Mouse (Mus musculus): ENCODE data around the gene Crb1.
"Not testable (repeated sequence)": the region's sequence is repeated elsewhere in the genome, so short reads cannot be mapped to it uniquely, and the experiment has no call there.

Gene Crb1

GRCm38 (mm10) chr1:139328811-139329210 is 48.1 kb downstream of the Crb1 start:
- no peak for DNase-seq (ENCODE audit: low spot score)

DNA sequence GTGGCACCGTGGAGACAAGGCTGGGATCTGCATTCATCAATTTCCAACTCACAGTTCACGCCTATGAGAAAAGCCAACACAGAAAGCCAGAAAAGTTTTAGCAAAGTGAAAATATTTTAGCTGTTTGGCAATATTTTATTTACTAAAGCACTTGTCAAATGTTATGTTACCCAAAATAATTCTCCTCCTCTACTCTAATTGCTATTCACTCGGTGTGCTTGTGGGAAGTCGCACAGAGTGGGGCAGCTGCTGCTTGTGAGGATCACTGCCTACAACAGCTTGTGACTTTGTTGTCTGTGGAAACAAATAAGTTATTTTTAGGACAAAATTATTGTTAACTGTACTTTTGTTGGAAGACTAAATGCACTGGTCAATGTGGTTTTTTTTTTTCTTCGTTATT is 48.6 kb downstream of the Crb1 start:
- DNase-seq (ENCODE audit: low spot score), result no peak

- no peak for DNase-seq (ENCODE audit: low spot score)
These were observed 51.5 kb downstream of the Crb1 start for GRCm38 (mm10) chr1:139325378-139325777.

GRCm38 (mm10) chr1:139319798-139320197 is 57.1 kb downstream of the Crb1 start:
- no peak for DNase-seq (ENCODE audit: low spot score)

- DNase-seq (ENCODE audit: low spot score), result no peak
These were observed 62.5 kb downstream of the Crb1 start for GRCm38 (mm10) chr1:139314297-139314874.

DNA sequence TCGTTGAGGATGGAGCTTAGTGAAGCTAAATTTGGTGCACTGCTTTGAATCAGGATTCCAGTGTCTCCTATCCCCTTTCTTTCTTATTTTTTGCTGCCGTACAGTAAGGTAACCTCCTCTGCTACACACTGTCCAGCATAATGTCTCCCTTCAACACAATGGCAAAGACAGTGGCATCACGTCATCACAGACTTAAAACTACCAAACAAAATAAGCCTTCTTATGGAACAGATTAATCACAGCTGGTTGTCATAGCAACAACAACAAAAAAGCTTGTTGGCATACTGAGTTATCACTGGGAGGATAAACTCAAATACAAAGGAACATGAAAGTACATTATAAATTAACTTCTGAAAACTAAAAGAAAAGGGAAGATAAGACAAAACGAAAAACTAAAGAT is 68.0 kb downstream of the Crb1 start:
- no peak for DNase-seq (ENCODE audit: low spot score)

DNA sequence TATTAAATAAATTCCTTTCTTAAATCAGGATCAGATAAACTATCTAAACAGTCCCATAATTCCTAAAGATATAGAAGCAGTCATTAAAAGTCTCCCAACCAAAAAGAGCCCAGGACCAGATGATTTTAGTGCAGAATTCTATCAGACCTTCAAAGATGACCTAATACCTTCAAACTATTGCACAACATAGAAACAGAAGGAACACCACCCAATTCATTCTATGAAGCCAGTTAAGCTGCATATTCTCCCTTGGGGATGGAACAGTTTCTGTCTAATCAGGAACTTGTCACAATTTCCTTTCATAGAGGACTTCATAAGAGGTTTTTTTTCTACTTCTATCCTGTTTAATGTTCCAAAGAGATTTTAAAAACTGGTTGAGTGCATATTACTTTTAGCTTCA is 74.4 kb downstream of the Crb1 start:
- not testable (repeated sequence) for DNase-seq (ENCODE audit: low spot score)

GRCm38 (mm10) chr1:139301830-139302229 is 75.1 kb downstream of the Crb1 start:
- DNase-seq (ENCODE audit: low spot score), result no peak

DNA sequence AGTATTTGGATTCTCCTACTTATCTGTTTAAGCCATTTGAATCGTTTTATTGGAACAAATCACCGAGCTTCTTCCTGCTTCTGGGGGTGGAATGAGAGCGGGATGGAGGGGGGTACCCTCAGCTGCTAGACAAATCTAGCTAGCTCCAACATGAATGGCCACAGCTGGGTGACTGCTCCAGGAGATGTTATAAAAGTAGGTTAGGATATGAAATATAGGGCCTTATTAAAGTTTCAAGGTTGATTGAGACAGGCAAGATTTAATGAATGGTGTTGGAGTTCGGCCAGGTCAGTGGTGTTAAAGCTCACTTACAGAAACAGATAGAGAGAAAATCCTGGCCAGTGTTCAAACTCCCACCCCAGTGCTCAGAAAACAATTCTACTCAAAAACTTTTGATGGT is 84.9 kb downstream of the Crb1 start:
- no peak for DNase-seq (ENCODE audit: low spot score)

DNA sequence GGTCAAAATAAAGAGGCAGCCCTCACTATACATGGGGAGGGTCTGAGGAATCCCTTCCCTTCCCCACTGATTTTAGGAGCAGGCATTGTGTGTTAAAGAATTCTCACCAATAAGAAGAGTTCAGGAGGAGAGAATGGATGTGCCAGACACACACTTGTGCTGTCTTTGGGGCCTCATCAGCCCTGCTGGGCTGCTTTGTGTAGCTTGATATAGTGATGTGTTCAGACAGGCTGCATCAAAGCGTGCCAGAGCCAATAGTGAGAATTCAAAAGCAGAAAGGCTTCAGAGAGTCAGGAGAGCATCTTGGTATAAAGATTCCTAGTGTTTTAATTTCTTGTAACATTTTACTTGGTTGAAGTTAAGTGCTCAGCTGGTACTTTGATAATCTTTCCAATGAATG is 85.3 kb downstream of the Crb1 start:
- DNase-seq (ENCODE audit: low spot score), result no peak

DNA sequence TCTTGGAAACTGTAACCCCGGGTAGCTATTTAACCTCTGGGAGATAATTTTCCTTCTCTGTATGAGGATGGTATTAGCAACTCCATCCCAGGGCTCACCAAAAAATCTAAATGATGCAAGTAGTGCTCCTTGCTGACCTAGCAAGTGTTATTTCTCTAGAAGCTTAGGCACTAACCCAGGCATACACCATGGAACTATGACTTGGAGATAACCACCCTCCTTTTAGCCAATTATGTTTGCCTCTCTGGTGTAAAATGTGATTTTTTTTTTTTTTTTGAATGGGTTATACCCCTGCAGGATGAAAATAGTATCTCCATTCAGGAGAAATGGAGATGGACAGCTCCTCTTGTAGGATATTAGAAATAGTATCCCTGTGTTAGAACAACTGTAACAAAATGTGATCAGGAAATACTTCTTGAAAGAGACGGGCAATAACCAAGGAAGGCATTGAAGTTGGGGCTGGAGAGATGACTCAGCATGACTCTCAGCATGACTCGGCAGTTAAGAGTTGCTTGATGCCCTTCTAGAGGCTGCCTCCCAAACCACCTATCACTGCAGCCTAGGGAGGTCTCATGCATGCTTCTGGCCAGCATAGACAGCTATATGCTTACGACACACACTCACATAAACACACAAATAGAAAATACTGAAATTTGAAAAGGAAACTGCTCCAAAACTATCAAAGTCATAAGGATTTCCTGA is 100.1 kb downstream of the Crb1 start:
- DNase-seq (ENCODE audit: low spot score), result no peak

GRCm38 (mm10) chr1:139267844-139268243 is 109.1 kb downstream of the Crb1 start:
- DNase-seq (ENCODE audit: low spot score), result peak; percentile 48

DNA sequence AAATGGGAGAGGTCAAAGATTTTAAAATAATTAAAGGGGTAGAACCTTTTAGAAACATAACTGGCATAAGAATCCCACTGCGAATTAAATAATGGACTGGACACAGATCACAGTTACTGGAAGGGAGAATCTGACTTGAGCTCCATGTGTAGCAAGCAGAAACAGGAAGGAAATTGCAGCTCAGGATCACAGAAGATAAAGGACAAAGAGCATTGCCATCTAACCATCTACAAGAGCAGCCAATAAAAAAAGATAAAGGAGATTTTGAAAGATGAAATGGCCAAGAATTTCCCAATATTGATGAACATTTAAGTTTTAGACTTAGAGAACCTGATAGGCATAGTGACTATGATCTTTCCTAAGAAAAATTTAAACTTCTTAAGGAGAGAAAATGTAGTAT is 112.7 kb downstream of the Crb1 start:
- DNase-seq (ENCODE audit: low spot score), result no peak

GRCm38 (mm10) chr1:139263158-139263557 is 113.7 kb downstream of the Crb1 start:
- DNase-seq (ENCODE audit: low spot score), result no peak

DNA sequence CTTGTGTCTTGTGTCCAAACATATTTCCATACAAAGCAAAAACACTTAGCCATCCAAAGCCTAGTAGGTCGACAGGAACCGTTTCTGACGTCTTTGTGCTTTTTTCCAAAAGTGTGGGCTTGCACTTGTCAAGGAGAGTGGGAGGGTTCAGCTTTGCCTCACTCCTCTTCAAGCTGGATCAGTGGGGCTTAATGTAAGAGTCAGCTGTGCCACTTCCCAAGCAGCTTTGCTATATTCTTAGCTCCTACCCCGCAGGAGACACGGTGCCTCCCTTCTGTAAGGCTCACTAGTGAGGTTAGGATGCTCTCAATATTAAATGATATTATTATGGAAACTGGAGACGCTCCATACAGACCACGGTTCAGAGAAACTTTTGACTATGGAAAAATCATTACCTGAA is 121.3 kb downstream of the Crb1 start:
- DNase-seq (ENCODE audit: low spot score), result no peak

DNA sequence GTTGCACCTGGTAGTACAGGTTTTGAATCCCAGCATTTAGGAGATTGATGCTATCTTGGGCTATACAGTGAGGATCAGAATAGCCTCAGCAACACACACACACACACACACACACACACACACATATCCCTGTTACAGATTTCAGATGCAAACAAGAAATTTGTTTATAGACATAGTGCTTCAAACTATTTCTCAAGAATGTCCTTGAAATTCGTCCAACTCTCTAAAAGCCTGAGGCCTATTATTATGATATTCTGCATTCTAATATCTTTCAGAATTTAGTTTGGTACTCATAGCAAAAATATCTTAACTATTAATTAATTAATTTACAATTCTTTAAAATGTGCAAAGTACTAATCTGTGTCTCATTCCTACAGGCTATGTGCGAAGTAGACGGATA is 124.9 kb downstream of the Crb1 start:
- no peak for DNase-seq (ENCODE audit: low spot score)

- no peak for DNase-seq (ENCODE audit: low spot score)
These were observed 127.7 kb downstream of the Crb1 start for GRCm38 (mm10) chr1:139249159-139249558.

DNA sequence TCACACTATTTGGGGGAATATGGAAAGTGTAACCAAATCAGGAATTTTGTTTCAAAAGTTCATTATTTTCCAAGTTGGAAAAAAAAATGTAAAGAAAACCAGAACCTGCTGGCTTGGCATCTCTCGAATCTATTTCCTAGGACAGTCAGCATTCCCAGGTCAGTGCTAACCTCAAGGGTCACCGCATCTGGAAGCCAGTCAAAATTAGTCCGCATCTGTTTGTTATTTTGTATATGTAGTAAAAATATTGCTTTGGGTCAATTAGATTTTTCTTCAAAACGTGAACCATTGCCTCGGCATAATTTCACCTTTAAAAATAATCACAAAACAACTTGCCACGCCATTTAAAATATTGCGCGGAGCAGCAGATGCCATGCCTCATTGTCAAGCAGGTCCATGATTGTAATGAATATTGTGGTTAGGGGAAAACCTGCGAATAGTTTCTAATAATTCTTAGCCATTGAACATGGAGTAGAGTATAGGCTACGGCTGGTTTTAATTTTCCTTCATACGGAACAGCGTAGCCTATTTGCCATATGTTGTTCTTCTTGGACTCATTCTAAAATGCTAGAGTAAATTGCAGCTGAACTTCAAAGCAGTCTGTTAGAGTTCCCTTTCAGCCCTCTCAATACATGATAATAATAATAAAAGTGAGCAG is 130.0 kb downstream of the Crb1 start:
- no peak for DNase-seq (ENCODE audit: low spot score)

- DNase-seq (ENCODE audit: low spot score), result no peak
These were observed 140.1 kb downstream of the Crb1 start for GRCm38 (mm10) chr1:139236794-139237193.

- DNase-seq (ENCODE audit: low spot score), result no peak
These were observed 142.0 kb downstream of the Crb1 start for GRCm38 (mm10) chr1:139234611-139235568.

DNA sequence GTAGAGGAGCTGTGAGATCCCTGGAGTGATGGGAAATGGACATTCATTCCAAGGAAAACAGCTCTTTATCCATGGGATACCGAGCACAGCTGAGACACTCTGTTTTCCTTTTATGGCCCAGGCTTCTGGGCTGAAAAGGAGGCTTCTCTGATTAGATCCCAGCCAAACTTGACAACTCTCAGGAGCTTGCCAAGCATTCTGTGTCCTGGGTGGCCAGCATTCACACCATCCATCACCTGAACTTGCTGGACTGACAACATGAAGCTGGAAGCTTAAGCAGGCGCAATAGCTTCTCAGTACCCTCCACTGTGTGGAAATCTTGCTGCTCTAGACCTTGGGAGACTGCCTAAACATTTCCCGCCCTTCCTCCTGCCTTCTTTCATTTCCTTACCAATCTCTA is 144.3 kb downstream of the Crb1 start:
- DNase-seq (ENCODE audit: low spot score), result no peak

DNA sequence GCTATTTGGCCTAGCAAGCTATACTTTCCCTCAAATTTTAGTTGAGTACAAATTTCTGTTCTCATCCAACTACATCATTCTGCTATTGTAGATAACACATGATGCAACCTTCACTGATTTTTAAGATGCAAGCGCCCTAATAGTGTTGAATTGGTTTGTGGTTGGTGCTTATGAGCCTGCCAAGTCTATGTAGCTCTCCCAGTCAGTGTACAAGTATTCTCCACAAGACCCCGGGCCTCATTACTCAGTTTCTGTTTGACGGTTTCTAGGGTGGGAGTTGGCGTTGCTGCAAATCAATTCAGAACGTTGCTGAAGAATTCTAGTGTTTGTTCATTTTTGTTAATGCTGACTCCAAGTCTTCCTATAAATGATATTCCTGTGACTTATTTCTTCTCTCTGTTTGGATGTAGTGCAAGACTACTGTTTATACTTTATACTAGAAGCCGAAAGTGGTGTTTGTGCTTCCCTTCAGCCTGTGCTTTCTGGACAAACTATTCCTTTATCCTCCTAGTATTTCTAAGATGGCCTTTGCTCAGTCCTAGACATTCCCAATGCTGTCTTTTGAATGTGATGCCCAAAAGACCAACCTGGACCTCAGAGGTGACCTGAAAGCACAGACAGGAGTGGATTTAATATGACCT is 152.5 kb downstream of the Crb1 start:
- DNase-seq (ENCODE audit: low spot score), result no peak
